Mouse (Mus musculus): ENCODE data around the gene Ldhal6b.
A peak's percentile ranks its signal among the peaks of the same experiment; 100 is the strongest.
"Not testable (repeated sequence)": the region's sequence is repeated elsewhere in the genome, so short reads cannot be mapped to it uniquely, and the experiment has no call there.

The Ldhal6b gene

GRCm38 (mm10) chr17:5418545-5418944 lies at the start of gene Ldhal6b:
TSS of gene Ldhal6b (minus strand) at chr17:5418767.
- no peak for DNase-seq (ENCODE audit: low read depth, low spot score)

- no peak for DNase-seq (ENCODE audit: low read depth, low spot score)
Observed at GRCm38 (mm10) chr17:5467177-5467576, 48.6 kb upstream of the Ldhal6b start.

- DNase-seq (ENCODE audit: low read depth, low spot score) = no peak
Observed at GRCm38 (mm10) chr17:5466736-5467135, 48.2 kb upstream of the Ldhal6b start.

GRCm38 (mm10) chr17:5463912-5464311 lies 45.3 kb upstream of the Ldhal6b start:
- DNase-seq (ENCODE audit: low read depth, low spot score) = no peak

GRCm38 (mm10) chr17:5453657-5454056 lies 35.1 kb upstream of the Ldhal6b start:
- no peak for DNase-seq (ENCODE audit: low read depth, low spot score)

- DNase-seq (ENCODE audit: low read depth, low spot score) = no peak
Observed at GRCm38 (mm10) chr17:5443751-5444150, 25.2 kb upstream of the Ldhal6b start.

- no peak for DNase-seq (ENCODE audit: low read depth, low spot score)
Observed at GRCm38 (mm10) chr17:5443260-5443659, 24.7 kb upstream of the Ldhal6b start.

GRCm38 (mm10) chr17:5442403-5442802 lies 23.8 kb upstream of the Ldhal6b start:
- DNase-seq (ENCODE audit: low read depth, low spot score) = not testable (repeated sequence)

GRCm38 (mm10) chr17:5440159-5440971 lies 21.8 kb upstream of the Ldhal6b start, which contains the start of gene Tmem242:
TSS of gene Tmem242 (minus strand) at chr17:5440259.
- DNase-seq (ENCODE audit: low read depth, low spot score) = peak; percentile 93

GRCm38 (mm10) chr17:5439831-5440158 lies 21.2 kb upstream of the Ldhal6b start:
- no peak for DNase-seq (ENCODE audit: low read depth, low spot score)

GRCm38 (mm10) chr17:5429772-5430133 lies 11.2 kb upstream of the Ldhal6b start:
- DNase-seq (ENCODE audit: low read depth, low spot score) = no peak

- peak; percentile 96 for DNase-seq (ENCODE audit: low read depth, low spot score)
Observed at GRCm38 (mm10) chr17:5429090-5429771, 10.7 kb upstream of the Ldhal6b start.

GRCm38 (mm10) chr17:5425204-5425603 lies 6.6 kb upstream of the Ldhal6b start:
- DNase-seq (ENCODE audit: low read depth, low spot score) = no peak

- no peak for DNase-seq (ENCODE audit: low read depth, low spot score)
Observed at GRCm38 (mm10) chr17:5424156-5424555, 5.6 kb upstream of the Ldhal6b start.

GRCm38 (mm10) chr17:5421835-5422234 lies 3.3 kb upstream of the Ldhal6b start:
- DNase-seq (ENCODE audit: low read depth, low spot score) = no peak

GRCm38 (mm10) chr17:5419771-5420518 lies 1.4 kb upstream of the Ldhal6b start:
- DNase-seq (ENCODE audit: low read depth, low spot score) = no peak

- no peak for DNase-seq (ENCODE audit: low read depth, low spot score)
Observed at GRCm38 (mm10) chr17:5419056-5419455, 489 bp upstream of the Ldhal6b start.

- no peak for DNase-seq (ENCODE audit: low read depth, low spot score)
Observed at GRCm38 (mm10) chr17:5416518-5416917, 2.0 kb downstream of the Ldhal6b start.

- DNase-seq (ENCODE audit: low read depth, low spot score) = no peak
Observed at GRCm38 (mm10) chr17:5414041-5414440, 4.5 kb downstream of the Ldhal6b start.

- DNase-seq (ENCODE audit: low read depth, low spot score) = no peak
Observed at GRCm38 (mm10) chr17:5413350-5413749, 5.2 kb downstream of the Ldhal6b start.

- DNase-seq (ENCODE audit: low read depth, low spot score) = no peak
Observed at GRCm38 (mm10) chr17:5412740-5413139, 5.8 kb downstream of the Ldhal6b start.

GRCm38 (mm10) chr17:5412301-5412700 lies 6.3 kb downstream of the Ldhal6b start:
- DNase-seq (ENCODE audit: low read depth, low spot score) = no peak
